Mouse (Mus musculus) testis, adult 2 months (tissue): ENCODE results near the gene Agtr1a.

Experiments used
- CTCF ChIP-seq: fragments of 200-500 bp; IDR thresholded peaks from 2 replicates; pipeline ENCODE4 v1.5.1; 2012; ENCODE audit warnings: low read depth, mild to moderate bottlenecking, inconsistent platforms, low read length, moderate library complexity; ENCODE audit not compliant: control insufficient read depth, insufficient read depth, insufficient replicate concordance
- POLR2A ChIP-seq: fragments of 200-500 bp; IDR thresholded peaks from 2 replicates; pipeline ENCODE4 v1.6.1; 2012; ENCODE audit warnings: low read depth, mild to moderate bottlenecking, inconsistent platforms, low read length, moderate library complexity; ENCODE audit not compliant: control insufficient read depth

GRCm38 (mm10) chr13:30336913-30337312 lies 672 bp downstream of the Agtr1a start:
- TF ChIP-seq CTCF (no peak), POLR2A (no peak)
